Mouse (Mus musculus) MEL (cell line): ENCODE measurements around the gene Kank1. TPM values are rescaled to one million over a fixed set of nuclear protein-coding genes. Genes with fewer than 3 reads are reported as not detected.

ENCODE experiments used
- DNase-seq: peaks from one replicate; pipeline ENCODE4 v3.0.0; 2011; ENCODE audit warnings: low read depth, low spot score
- H3K27ac ChIP-seq: 2 replicates; pipeline ENCODE4 v1.5.1; 2012; ENCODE audit warnings: low read depth, mild to moderate bottlenecking, control low read depth, low read length, moderate library complexity; ENCODE audit not compliant: control insufficient read depth
- H3K27me3 ChIP-seq, 2 experiments: fragments of 150-350 bp in 1 of 2; sonication (generic) in 1 of 2; 2 replicates each; pipeline ENCODE4 v1.6.1; 2012; ENCODE audit warnings: low read length in 2 of 2, mild to moderate bottlenecking in 2 of 2, improper control_type of control experiment in 1 of 2, moderate library complexity in 1 of 2; ENCODE audit not compliant: insufficient read depth in 2 of 2, control insufficient read depth in 1 of 2
- H3K36me3 ChIP-seq, 2 experiments: 2 replicates each; pipeline ENCODE4 v1.6.1; 2012 to 2014; ENCODE audit warnings: low read length in 2 of 2, improper control_type of control experiment in 1 of 2, inconsistent platforms in 1 of 2, mild to moderate bottlenecking in 1 of 2; ENCODE audit not compliant: insufficient read depth in 2 of 2, control insufficient read depth in 1 of 2
- H3K4me1 ChIP-seq, 2 experiments: fragments of 150-350 bp in 1 of 2; sonication (generic) in 1 of 2; 2 replicates each; pipeline ENCODE4 v1.6.1; 2012; ENCODE audit warnings: low read length in 2 of 2, improper control_type of control experiment in 1 of 2, mild to moderate bottlenecking in 1 of 2; ENCODE audit not compliant: insufficient read depth in 2 of 2, control insufficient read depth in 1 of 2
- H3K4me3 ChIP-seq, 2 experiments: fragments of 150-350 bp in 1 of 2; sonication (generic) in 1 of 2; 2 replicates each; pipeline ENCODE4 v1.5.1; 2012; ENCODE audit warnings: low read depth in 2 of 2, low read length in 2 of 2, mild to moderate bottlenecking in 2 of 2, moderate library complexity in 2 of 2, control low read depth in 1 of 2, improper control_type of control experiment in 1 of 2; ENCODE audit not compliant: control insufficient read depth in 1 of 2, insufficient read depth in 1 of 2
- H3K79me2 ChIP-seq: 2 replicates; pipeline ENCODE4 v1.6.1; 2012; ENCODE audit warnings: mild to moderate bottlenecking, low read length, moderate library complexity; ENCODE audit not compliant: control insufficient read depth, poor library complexity, insufficient read depth
- H3K9ac ChIP-seq: 2 replicates; pipeline ENCODE4 v1.6.1; 2012; ENCODE audit warnings: low read depth, mild to moderate bottlenecking, control low read depth, low read length, moderate library complexity; ENCODE audit not compliant: control insufficient read depth, poor library complexity, severe bottlenecking
- H3K9me3 ChIP-seq: fragments of 150-350 bp; sonication (generic); replicated peaks from 2 replicates; pipeline ENCODE4 v1.6.1; 2012; ENCODE audit warnings: mild to moderate bottlenecking, low read length, improper control_type of control experiment, moderate library complexity; ENCODE audit not compliant: insufficient read depth
- CHD1 ChIP-seq: IDR thresholded peaks from 2 replicates; pipeline ENCODE4 v1.6.1; 2012; ENCODE audit warnings: low read depth, mild to moderate bottlenecking, inconsistent platforms, low read length, improper control_type of control experiment
- CTCF ChIP-seq, 3 experiments: IDR thresholded peaks in 2 of 3; conservative IDR thresholded peaks in 1 of 3; 2 replicates each; pipeline ENCODE4 v1.5.1; 2011 to 2012; ENCODE audit warnings: low read length in 3 of 3, low read depth in 2 of 3, mild to moderate bottlenecking in 2 of 3, improper control_type of control experiment in 1 of 3, inconsistent platforms in 1 of 3, mixed read lengths in 1 of 3, moderate library complexity in 1 of 3; ENCODE audit not compliant: control insufficient read depth in 1 of 3, insufficient read depth in 1 of 3, poor library complexity in 1 of 3, severe bottlenecking in 1 of 3
- ELF1 ChIP-seq: IDR thresholded peaks from 2 replicates; pipeline ENCODE4 v1.6.1; 2014; ENCODE audit warnings: low read depth, mild to moderate bottlenecking, inconsistent platforms, low read length, improper control_type of control experiment, moderate library complexity
- ETS1 ChIP-seq: IDR thresholded peaks from 2 replicates; pipeline ENCODE4 v1.6.1; 2012; ENCODE audit warnings: low read depth, mild to moderate bottlenecking, inconsistent platforms, low read length, improper control_type of control experiment, moderate library complexity
- GABPA ChIP-seq: IDR thresholded peaks from 2 replicates; pipeline ENCODE4 v1.6.1; 2012; ENCODE audit warnings: low read depth, mild to moderate bottlenecking, inconsistent platforms, low read length, improper control_type of control experiment, moderate library complexity
- GATA1 ChIP-seq: IDR thresholded peaks from 2 replicates; pipeline ENCODE4 v1.6.1; 2011; ENCODE audit warnings: low read depth, low read length, improper control_type of control experiment
- HCFC1 ChIP-seq: IDR thresholded peaks from 2 replicates; pipeline ENCODE4 v1.6.1; 2012; ENCODE audit warnings: low read depth, mild to moderate bottlenecking, inconsistent platforms, low read length, improper control_type of control experiment, moderate library complexity
- JUND ChIP-seq: IDR thresholded peaks from 2 replicates; pipeline ENCODE4 v1.6.1; 2011; ENCODE audit warnings: low read depth, mild to moderate bottlenecking, improper control_type of control experiment, low read length
- KAT2A ChIP-seq: conservative IDR thresholded peaks from 2 replicates; pipeline ENCODE4 v1.6.1; 2012; ENCODE audit warnings: low read depth, low read length, improper control_type of control experiment, inconsistent platforms
- MAFK ChIP-seq: IDR thresholded peaks from 2 replicates; pipeline ENCODE4 v1.6.1; 2011; ENCODE audit warnings: low read depth, mild to moderate bottlenecking, low read length, improper control_type of control experiment, borderline replicate concordance
- MAX ChIP-seq: IDR thresholded peaks from 2 replicates; pipeline ENCODE4 v1.6.1; 2011; ENCODE audit warnings: low read length, improper control_type of control experiment
- MAZ ChIP-seq: IDR thresholded peaks from 2 replicates; pipeline ENCODE4 v1.6.1; 2012; ENCODE audit warnings: low read depth, mild to moderate bottlenecking, inconsistent platforms, low read length, improper control_type of control experiment
- MXI1 ChIP-seq: IDR thresholded peaks from 2 replicates; pipeline ENCODE4 v1.6.1; 2011; ENCODE audit warnings: mild to moderate bottlenecking, low read depth, low read length, improper control_type of control experiment
- MYB ChIP-seq: IDR thresholded peaks from 2 replicates; pipeline ENCODE4 v1.6.1; 2011; ENCODE audit warnings: mild to moderate bottlenecking, low read depth, low read length, improper control_type of control experiment
- NELFE ChIP-seq: IDR thresholded peaks from 2 replicates; pipeline ENCODE4 v1.6.1; 2011; ENCODE audit warnings: low read depth, low read length, improper control_type of control experiment
- NRF1 ChIP-seq: IDR thresholded peaks from 2 replicates; pipeline ENCODE4 v1.6.1; 2014; ENCODE audit warnings: low read depth, mild to moderate bottlenecking, inconsistent platforms, low read length, improper control_type of control experiment, moderate library complexity; ENCODE audit not compliant: poor library complexity, insufficient read depth, severe bottlenecking
- POLR2A ChIP-seq, 2 experiments: IDR thresholded peaks; 2 replicates each; pipeline ENCODE4 v1.6.1; 2011 to 2012; ENCODE audit warnings: low read length in 2 of 2, mild to moderate bottlenecking in 2 of 2, control low read depth in 1 of 2, improper control_type of control experiment in 1 of 2, low read depth in 1 of 2, moderate library complexity in 1 of 2; ENCODE audit not compliant: control insufficient read depth in 1 of 2, insufficient read depth in 1 of 2, poor library complexity in 1 of 2
- POLR2AphosphoS2 ChIP-seq: IDR thresholded peaks from 2 replicates; pipeline ENCODE4 v1.6.1; 2011; ENCODE audit warnings: low read length, improper control_type of control experiment
- POLR2AphosphoS5 ChIP-seq: IDR thresholded peaks from 2 replicates; pipeline ENCODE4 v1.6.1; 2012; ENCODE audit warnings: low read depth, borderline replicate concordance, mild to moderate bottlenecking, inconsistent platforms, low read length, moderate library complexity, mixed read lengths
- RCOR1 ChIP-seq: IDR thresholded peaks from 2 replicates; pipeline ENCODE4 v1.6.1; 2012; ENCODE audit warnings: low read depth, mild to moderate bottlenecking, inconsistent platforms, low read length, improper control_type of control experiment
- TCF12 ChIP-seq: IDR thresholded peaks from 2 replicates; pipeline ENCODE4 v1.6.1; 2014; ENCODE audit warnings: low read depth, mild to moderate bottlenecking, inconsistent platforms, low read length, improper control_type of control experiment, moderate library complexity
- USF1 ChIP-seq: IDR thresholded peaks from 2 replicates; pipeline ENCODE4 v1.6.1; 2014; ENCODE audit warnings: low read depth, mild to moderate bottlenecking, inconsistent platforms, low read length, improper control_type of control experiment, moderate library complexity
- polyA plus RNA-seq, 2 experiments: library from polyadenylated mRNA; stranded (reverse) in 1 of 2; unstranded in 1 of 2; fragments of >175 nt in 1 of 2; fragments of >200 nt in 1 of 2; gene quantifications; 2 replicates each; pipeline versions ENCODE4 v1.2.1 to v1.2.4; 2012; ENCODE audit warnings: low replicate concordance in 2 of 2, low read depth in 1 of 2; ENCODE audit not compliant: insufficient read length in 2 of 2, insufficient read depth in 1 of 2, missing spikeins in 1 of 2
- total RNA-seq: library from RNA; depleted of rRNA; stranded (reverse); fragments of 300-350 nt; gene quantifications from 2 replicates; pipeline ENCODE4 v1.2.3, GENCODE M21; 2012

Gene Kank1
- total and polyA plus RNA-seq, 3 experiments: not detected

DNA sequence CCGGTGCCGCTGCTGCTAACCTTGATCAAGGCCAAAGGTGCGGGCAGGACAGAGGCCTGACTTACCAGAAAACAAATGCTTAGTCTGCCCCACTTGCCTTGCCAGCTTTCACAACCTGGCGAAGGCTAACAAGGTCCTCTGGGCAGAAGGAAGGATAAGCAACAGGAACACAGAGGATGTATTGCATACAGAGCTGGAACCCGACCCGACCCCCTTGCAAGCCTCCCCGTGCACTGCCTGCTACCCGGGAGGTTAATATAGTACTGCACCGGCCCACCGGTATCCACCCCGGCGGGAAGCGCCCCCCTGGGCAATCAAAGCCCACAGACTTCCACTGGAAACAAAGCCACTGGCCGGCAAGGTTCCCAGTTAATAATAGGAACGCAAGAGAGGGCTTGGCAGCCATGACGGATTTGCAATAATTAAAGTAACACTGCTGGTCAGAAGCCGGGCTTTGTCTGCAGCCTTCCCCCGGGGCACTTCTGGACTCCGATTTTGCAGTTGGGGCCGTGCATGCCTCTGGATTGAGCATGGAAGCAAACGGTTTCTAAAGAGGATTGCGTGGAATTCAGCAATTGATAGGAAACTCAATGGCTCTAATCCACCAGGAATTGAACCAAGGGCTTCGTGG is 28.9 kb upstream of the Kank1 start:
- H3K27me3 ChIP-seq: no peaks in the 10 kb centered on the region
- no peak overlapping the region for H3K27ac ChIP-seq
- DNase-seq: no peak
- no peaks in the 10 kb centered on the region for H3K9me3 ChIP-seq
- no peak overlapping the region for H3K4me3 ChIP-seq
- no peaks in the 10 kb centered on the region for H3K36me3 ChIP-seq
- H3K4me1 ChIP-seq: no peaks in the 10 kb centered on the region
- no peaks in the 10 kb centered on the region for H3K79me2 ChIP-seq
- H3K9ac ChIP-seq: no peak overlapping the region
- TF ChIP-seq GATA1 (no peak), CHD1 (no peak), NRF1 (no peak), MYB (no peak), MXI1 (no peak), GABPA (no peak), KAT2A (no peak), MAX (no peak), NELFE (no peak), POLR2AphosphoS2 (no peak), CTCF (IDR thresholded peaks at IDR 0.05 in 2 of 3, conservative IDR thresholded peaks at IDR 0.05 in 1 of 3; ENCODE audit: control insufficient read depth in 1 of 3, insufficient read depth in 1 of 3, low read depth in 2 of 3, low read length in 3 of 3, poor library complexity in 1 of 3, severe bottlenecking in 1 of 3) (no peak), RCOR1 (no peak), HCFC1 (no peak), TCF12 (no peak), ELF1 (no peak), MAZ (no peak), ETS1 (no peak)

DNA sequence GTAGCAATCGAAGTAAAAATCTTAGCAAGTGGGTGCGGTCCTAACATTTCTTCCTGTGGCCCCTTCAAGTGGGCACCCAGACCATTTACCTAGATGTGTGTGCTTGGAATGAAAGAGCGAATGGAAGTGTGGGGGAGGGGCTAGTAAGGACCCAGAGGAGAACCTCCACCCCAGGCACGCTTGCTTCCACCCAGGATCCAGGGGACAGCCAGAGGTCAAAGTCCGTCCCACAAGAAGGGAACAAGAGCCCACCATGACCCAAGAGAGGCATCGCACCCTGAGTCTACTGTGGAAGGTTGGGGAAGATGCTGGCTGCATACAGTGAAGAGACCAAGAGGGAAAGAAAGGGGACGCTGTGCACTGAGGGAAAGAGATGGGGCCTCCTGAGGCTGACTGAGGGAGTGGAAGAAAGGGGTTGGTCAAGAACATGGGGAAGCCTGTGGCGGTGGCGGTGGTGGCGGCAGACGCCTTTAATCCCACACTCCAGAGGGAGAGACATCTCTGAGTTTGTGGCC is 28.1 kb upstream of the Kank1 start:
- Histone ChIP-seq H3K4me3 (no peak overlapping the region), H3K4me1 (no peaks in the 10 kb centered on the region), H3K79me2 (no peaks in the 10 kb centered on the region), H3K27ac (no peak overlapping the region), H3K9ac (no peak overlapping the region), H3K9me3 (no peaks in the 10 kb centered on the region), H3K27me3 (no peaks in the 10 kb centered on the region), H3K36me3 (no peaks in the 10 kb centered on the region)
- TF ChIP-seq MAFK: no peak
- TF ChIP-seq JUND: no peak
- TF ChIP-seq NRF1: no peak
- no peak for TF ChIP-seq GABPA
- TF ChIP-seq ELF1: no peak
- no peak for TF ChIP-seq POLR2A (IDR thresholded peaks at IDR 0.05; ENCODE audit: control insufficient read depth in 1 of 2, insufficient read depth in 1 of 2, low read depth in 1 of 2, low read length in 2 of 2, poor library complexity in 1 of 2)
- TF ChIP-seq USF1: no peak
- TF ChIP-seq MXI1: no peak
- no peak for TF ChIP-seq POLR2AphosphoS5
- no peak for DNase-seq
